Mouse (Mus musculus): Measurements from ENCODE around the gene Pdcd5. TPM values are rescaled to one million over a fixed set of nuclear protein-coding genes. Genes with fewer than 3 reads are reported as not detected.
A peak's percentile ranks its signal among the peaks of the same experiment; 100 is the strongest.

Gene Pdcd5
- 233 and 236 TPM in 2 replicates for polyA plus RNA-seq (2015; fragmentation: Nextera tagmentation; extraction: Ambion mirVana)

DNA sequence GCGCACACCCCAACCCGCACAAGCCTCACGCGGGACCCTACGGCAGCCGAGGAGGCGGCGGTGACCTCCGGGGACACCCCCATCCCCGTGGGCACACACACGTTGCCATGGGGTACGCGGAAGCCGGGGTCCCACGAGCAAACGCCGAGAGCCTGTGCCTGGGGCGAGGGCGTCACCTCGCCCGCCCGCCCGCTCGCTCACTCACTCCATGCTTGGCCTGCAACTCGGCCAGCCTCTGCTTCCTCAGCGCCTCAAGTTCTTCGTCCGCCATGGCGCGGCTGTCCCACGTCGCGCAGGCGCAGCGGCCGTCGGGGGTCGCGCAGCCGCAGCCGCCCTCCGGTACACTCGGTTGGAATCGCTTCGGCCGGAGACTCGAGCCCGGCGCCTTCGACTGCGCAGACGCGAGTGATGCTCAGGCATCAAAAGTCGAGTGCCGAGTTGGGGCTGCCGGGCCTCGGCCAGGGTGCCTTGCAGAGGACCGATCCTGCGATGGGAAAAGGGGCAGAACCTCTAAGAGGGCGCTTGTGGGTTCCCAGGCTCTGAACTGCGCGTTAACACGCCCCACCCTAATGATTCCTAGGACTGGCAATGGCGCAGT is at the start of gene Pdcd5:
TSS of gene Pdcd5 (minus strand) at position 421 of the 598 bp plus-strand sequence.
- H3K4me1 ChIP-seq (ENCODE audit: control insufficient read depth, insufficient read depth, low read length): peaks cover 7% of the 10 kb centered on the region
- H3K27me3 ChIP-seq (ENCODE audit: control insufficient read depth, insufficient read depth, low read depth, low read length): no peaks in the 10 kb centered on the region
- peaks cover 17% of the 10 kb centered on the region for H3K36me3 ChIP-seq (ENCODE audit: control insufficient read depth, insufficient read depth, low read length)
- H3K27ac ChIP-seq (ENCODE audit: low read length): peak within 1 kb of the TSS; percentile 82
- H3K4me2 ChIP-seq (ENCODE audit: low read length): peak within 1 kb of the TSS; percentile 69
- H3K9ac ChIP-seq (ENCODE audit: low read depth, low read length): peak within 1 kb of the TSS; percentile 92
- no peaks in the 10 kb centered on the region for H3K9me3 ChIP-seq (replicated peaks; ENCODE audit: control insufficient read depth, low read length, poor library complexity, severe bottlenecking)
- ATAC-seq: peak; percentile 94
- peak within 1 kb of the TSS; percentile 97 for H3K4me3 ChIP-seq (ENCODE audit: low read depth, low read length)
- WGBS: 0% methylated on average over 60 of the region's 64 CpGs

DNA sequence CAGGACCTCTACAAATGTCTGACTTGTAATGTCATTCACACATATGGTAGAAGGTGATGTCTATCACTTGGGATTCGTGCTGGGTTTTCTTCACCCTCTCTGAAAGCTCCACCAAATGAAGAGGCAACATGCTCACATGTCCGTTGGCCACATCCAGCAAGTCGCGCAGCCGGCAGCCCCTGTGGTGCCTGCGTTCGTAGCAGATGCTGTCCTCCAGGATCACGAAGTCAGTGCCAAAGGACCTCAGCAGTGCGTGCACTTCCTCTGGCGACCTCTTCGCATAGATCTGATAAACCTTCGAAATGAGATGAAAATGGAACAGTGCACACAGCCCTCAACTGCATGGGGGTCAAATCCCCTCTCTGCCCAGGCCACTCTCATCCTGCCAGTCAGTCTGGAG is 45.3 kb upstream of the Pdcd5 start:
- WGBS: 92% methylated on average over 12 of the region's 12 CpGs
- no peaks in the 10 kb centered on the region for H3K9me3 ChIP-seq (replicated peaks; ENCODE audit: control insufficient read depth, low read length, poor library complexity, severe bottlenecking)
- peaks cover 6% of the 10 kb centered on the region; the same call in 1 of the 2 replicates for H3K36me3 ChIP-seq (ENCODE audit: control insufficient read depth, insufficient read depth, low read length)

DNA sequence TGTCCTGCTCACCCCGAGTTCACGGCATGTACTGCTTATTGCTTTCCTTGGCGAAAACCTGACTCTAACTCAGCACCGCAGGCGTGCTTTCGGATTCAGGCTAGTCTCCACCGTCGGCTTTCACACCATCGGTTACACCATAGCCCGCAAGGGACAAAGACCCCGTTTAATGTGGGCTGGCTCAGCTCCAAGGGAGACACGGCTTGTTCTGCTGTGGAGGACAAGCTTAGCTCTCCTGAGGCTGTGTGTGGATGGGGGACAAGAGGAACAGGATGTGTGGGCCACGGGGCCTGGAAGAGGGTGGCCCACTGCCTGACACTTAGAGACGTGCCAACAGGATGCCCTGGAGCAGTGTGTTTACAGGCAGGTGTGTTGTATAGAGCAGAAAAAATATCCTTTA is 44.8 kb upstream of the Pdcd5 start:
- 57% methylated on average over 14 of the region's 14 CpGs for WGBS
- no peaks in the 10 kb centered on the region for H3K9me3 ChIP-seq (replicated peaks; ENCODE audit: control insufficient read depth, low read length, poor library complexity, severe bottlenecking)
- H3K27me3 ChIP-seq (ENCODE audit: control insufficient read depth, insufficient read depth, low read depth, low read length): no peaks in the 10 kb centered on the region
- H3K9ac ChIP-seq (ENCODE audit: low read depth, low read length): no peak overlapping the region
- peaks cover 4% of the 10 kb centered on the region; the same call in 1 of the 2 replicates for H3K4me1 ChIP-seq (ENCODE audit: control insufficient read depth, insufficient read depth, low read length)
- ATAC-seq: peak; percentile 69
- no peak overlapping the region for H3K27ac ChIP-seq (ENCODE audit: low read length)
- H3K4me3 ChIP-seq (ENCODE audit: low read depth, low read length): no peak overlapping the region
- peaks cover 6% of the 10 kb centered on the region; the same call in 1 of the 2 replicates for H3K36me3 ChIP-seq (ENCODE audit: control insufficient read depth, insufficient read depth, low read length)
- no peak overlapping the region for H3K4me2 ChIP-seq (ENCODE audit: low read length)

More for the DNA sequence above, 45.3 kb upstream of the Pdcd5 start:
- Histone ChIP-seq H3K27me3 (ENCODE audit: control insufficient read depth, insufficient read depth, low read depth, low read length) (no peaks in the 10 kb centered on the region), H3K4me1 (ENCODE audit: control insufficient read depth, insufficient read depth, low read length) (no peaks in the 10 kb centered on the region; the same call in 1 of the 2 replicates), H3K4me2 (ENCODE audit: low read length) (no peak overlapping the region), H3K9ac (ENCODE audit: low read depth, low read length) (no peak overlapping the region), H3K4me3 (ENCODE audit: low read depth, low read length) (no peak overlapping the region), H3K27ac (ENCODE audit: low read length) (no peak overlapping the region)
- no peak for ATAC-seq

- WGBS: 85% methylated on average over 11 of the region's 11 CpGs
- no peak overlapping the region for H3K9ac ChIP-seq (ENCODE audit: low read depth, low read length)
These were observed 41.5 kb upstream of the Pdcd5 start for GRCm38 (mm10) chr7:35688781-35689349.

GRCm38 (mm10) chr7:35688276-35688675 is 41.0 kb upstream of the Pdcd5 start:
- Histone ChIP-seq H3K9ac (ENCODE audit: low read depth, low read length) (no peak overlapping the region), H3K9me3 (replicated peaks; ENCODE audit: control insufficient read depth, low read length, poor library complexity, severe bottlenecking) (no peaks in the 10 kb centered on the region), H3K27ac (ENCODE audit: low read length) (no peak overlapping the region), H3K4me1 (ENCODE audit: control insufficient read depth, insufficient read depth, low read length) (peaks cover 4% of the 10 kb centered on the region; the same call in 1 of the 2 replicates), H3K4me3 (ENCODE audit: low read depth, low read length) (no peak overlapping the region), H3K36me3 (ENCODE audit: control insufficient read depth, insufficient read depth, low read length) (0 out of 2 replicates have a peak, but pooled peaks cover 2% of the 10 kb centered on the region), H3K4me2 (ENCODE audit: low read length) (no peak overlapping the region), H3K27me3 (ENCODE audit: control insufficient read depth, insufficient read depth, low read depth, low read length) (no peaks in the 10 kb centered on the region)
- ATAC-seq: no peak
- WGBS: 39% methylated on average over 9 of the region's 9 CpGs

More at GRCm38 (mm10) chr7:35688781-35689349, 41.5 kb upstream of the Pdcd5 start:
- ATAC-seq: no peak
- Histone ChIP-seq H3K4me1 (ENCODE audit: control insufficient read depth, insufficient read depth, low read length) (peaks cover 4% of the 10 kb centered on the region; the same call in 1 of the 2 replicates), H3K36me3 (ENCODE audit: control insufficient read depth, insufficient read depth, low read length) (0 out of 2 replicates have a peak, but pooled peaks cover 2% of the 10 kb centered on the region), H3K9me3 (replicated peaks; ENCODE audit: control insufficient read depth, low read length, poor library complexity, severe bottlenecking) (no peaks in the 10 kb centered on the region), H3K4me3 (ENCODE audit: low read depth, low read length) (no peak overlapping the region), H3K27me3 (ENCODE audit: control insufficient read depth, insufficient read depth, low read depth, low read length) (no peaks in the 10 kb centered on the region), H3K27ac (ENCODE audit: low read length) (no peak overlapping the region), H3K4me2 (ENCODE audit: low read length) (no peak overlapping the region)

- ATAC-seq: no peak
- Histone ChIP-seq H3K27me3 (ENCODE audit: control insufficient read depth, insufficient read depth, low read depth, low read length) (no peaks in the 10 kb centered on the region), H3K27ac (ENCODE audit: low read length) (no peak overlapping the region), H3K4me2 (ENCODE audit: low read length) (no peak overlapping the region), H3K4me3 (ENCODE audit: low read depth, low read length) (no peak overlapping the region), H3K4me1 (ENCODE audit: control insufficient read depth, insufficient read depth, low read length) (peaks cover 4% of the 10 kb centered on the region; the same call in 1 of the 2 replicates), H3K9me3 (replicated peaks; ENCODE audit: control insufficient read depth, low read length, poor library complexity, severe bottlenecking) (no peaks in the 10 kb centered on the region), H3K9ac (ENCODE audit: low read depth, low read length) (no peak overlapping the region), H3K36me3 (ENCODE audit: control insufficient read depth, insufficient read depth, low read length) (0 out of 2 replicates have a peak, but pooled peaks cover 2% of the 10 kb centered on the region)
- WGBS: 26% methylated on average over 10 of the region's 10 CpGs
These were observed 39.9 kb upstream of the Pdcd5 start for GRCm38 (mm10) chr7:35687229-35687628.

- H3K9me3 ChIP-seq (replicated peaks; ENCODE audit: control insufficient read depth, low read length, poor library complexity, severe bottlenecking): no peaks in the 10 kb centered on the region; the same call in 1 of the 2 replicates
- no peak overlapping the region for H3K4me2 ChIP-seq (ENCODE audit: low read length)
- no peak overlapping the region for H3K27ac ChIP-seq (ENCODE audit: low read length)
- no peaks in the 10 kb centered on the region for H3K36me3 ChIP-seq (ENCODE audit: control insufficient read depth, insufficient read depth, low read length)
- no peaks in the 10 kb centered on the region for H3K27me3 ChIP-seq (ENCODE audit: control insufficient read depth, insufficient read depth, low read depth, low read length)
- H3K4me3 ChIP-seq (ENCODE audit: low read depth, low read length): no peak overlapping the region
- no peak for ATAC-seq
- peaks cover 4% of the 10 kb centered on the region; the same call in 1 of the 2 replicates for H3K4me1 ChIP-seq (ENCODE audit: control insufficient read depth, insufficient read depth, low read length)
- WGBS: 25% methylated on average over 13 of the region's 13 CpGs
- H3K9ac ChIP-seq (ENCODE audit: low read depth, low read length): no peak overlapping the region
These were observed 39.4 kb upstream of the Pdcd5 start for GRCm38 (mm10) chr7:35686756-35687155.

DNA sequence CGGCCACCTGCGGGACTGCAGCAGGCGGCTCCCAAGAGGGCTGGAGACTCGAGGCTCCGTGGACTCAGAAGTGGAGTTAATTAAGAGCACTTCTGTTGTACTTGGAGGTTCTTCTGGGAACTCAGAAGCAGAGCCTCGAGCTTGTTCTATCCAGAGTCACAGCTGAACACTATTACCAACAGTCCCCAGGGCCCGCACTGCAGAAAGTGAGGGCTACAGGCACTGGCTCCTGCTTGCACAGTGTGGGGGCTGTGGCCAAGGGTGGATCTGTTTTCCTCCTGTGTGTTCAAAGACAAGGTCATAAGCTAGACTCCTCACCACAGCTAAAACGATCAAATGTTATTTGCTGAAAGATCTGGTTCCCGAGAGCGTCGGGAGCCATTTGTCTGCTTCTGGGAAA is 38.9 kb upstream of the Pdcd5 start:
- 66% methylated on average over 11 of the region's 11 CpGs for WGBS
- H3K27me3 ChIP-seq (ENCODE audit: control insufficient read depth, insufficient read depth, low read depth, low read length): no peaks in the 10 kb centered on the region
- ATAC-seq: no peak
- H3K36me3 ChIP-seq (ENCODE audit: control insufficient read depth, insufficient read depth, low read length): no peaks in the 10 kb centered on the region
- peaks cover 4% of the 10 kb centered on the region; the same call in 1 of the 2 replicates for H3K4me1 ChIP-seq (ENCODE audit: control insufficient read depth, insufficient read depth, low read length)
- no peaks in the 10 kb centered on the region; the same call in 1 of the 2 replicates for H3K9me3 ChIP-seq (replicated peaks; ENCODE audit: control insufficient read depth, low read length, poor library complexity, severe bottlenecking)
- H3K27ac ChIP-seq (ENCODE audit: low read length): no peak overlapping the region
- H3K4me3 ChIP-seq (ENCODE audit: low read depth, low read length): no peak overlapping the region
- no peak overlapping the region for H3K4me2 ChIP-seq (ENCODE audit: low read length)
- H3K9ac ChIP-seq (ENCODE audit: low read depth, low read length): no peak overlapping the region

All from midbrain, embryonic 16.5 days (tissue).